Mouse (Mus musculus): ENCODE data around the gene Zfp184. TPM values are rescaled to one million over a fixed set of nuclear protein-coding genes. Genes with fewer than 3 reads are reported as not detected.
A peak's percentile ranks its signal among the peaks of the same experiment; 100 is the strongest.
"Not testable (repeated sequence)": the region's sequence is repeated elsewhere in the genome, so short reads cannot be mapped to it uniquely, and the experiment has no call there.

The Zfp184 gene
- polyA plus RNA-seq, 2 experiments = 8.3 to 12.7 TPM

DNA sequence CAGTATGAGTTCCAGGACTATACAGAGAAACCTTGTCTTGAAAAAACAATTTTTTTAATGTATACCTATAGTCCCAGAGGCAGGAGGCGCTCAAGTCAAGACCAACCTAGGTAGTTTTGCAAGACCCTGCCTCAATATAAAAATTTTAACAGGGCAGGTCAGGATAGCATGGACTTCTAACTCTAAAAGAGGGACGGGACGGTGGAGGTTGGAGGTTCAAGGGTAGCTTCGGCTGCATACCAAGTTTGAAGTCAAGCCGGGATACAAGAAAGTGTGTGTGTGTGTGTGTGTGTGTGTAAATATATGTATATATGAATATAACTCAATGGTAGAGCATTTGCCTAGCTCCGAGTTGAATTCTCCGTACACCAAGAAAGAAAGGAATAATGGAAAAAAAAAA lies 38.6 kb upstream of the Zfp184 start:
- no peaks in the 10 kb centered on the region for H3K9me3 ChIP-seq (ENCODE audit: control insufficient read depth, low read length)
- TF ChIP-seq POLR2A (IDR thresholded peaks at IDR 0.05; ENCODE audit: borderline replicate concordance, extremely low read depth, insufficient read depth, insufficient read length) = no peak
- WGBS = 45% methylated on average over 7 of the region's 7 CpGs

GRCm38 (mm10) chr13:21906946-21907806 lies 37.7 kb upstream of the Zfp184 start:
- Histone ChIP-seq H3K4me2 (replicated peaks; ENCODE audit: low read depth, low read length, severe bottlenecking) (no peak overlapping the region), H3K9me3 (ENCODE audit: control insufficient read depth, low read length) (no peaks in the 10 kb centered on the region), H3K9ac (ENCODE audit: low read depth, low read length, severe bottlenecking) (no peak overlapping the region), H3K4me3 (replicated peaks; ENCODE audit: low read length) (no peak overlapping the region), H3K27me3 (ENCODE audit: control insufficient read depth, insufficient read depth, low read length) (no peaks in the 10 kb centered on the region), H3K27ac (replicated peaks; ENCODE audit: low read depth, low read length) (no peak overlapping the region), H3K36me3 (ENCODE audit: control insufficient read depth, insufficient read depth, low read length) (no peaks in the 10 kb centered on the region), H3K4me1 (ENCODE audit: control insufficient read depth, insufficient read depth, low read length) (no peaks in the 10 kb centered on the region)
- ATAC-seq (ENCODE audit: low FRiP score, low read depth) (no peak), DNase-seq (ENCODE audit: low spot score) (no peak)
- TF ChIP-seq POLR2A (IDR thresholded peaks at IDR 0.05; ENCODE audit: borderline replicate concordance, extremely low read depth, insufficient read depth, insufficient read length) = no peak
- 20% methylated on average over 22 of the region's 22 CpGs for WGBS

More for the DNA sequence above, 38.6 kb upstream of the Zfp184 start:
- Histone ChIP-seq H3K4me1 (ENCODE audit: control insufficient read depth, insufficient read depth, low read length) (no peaks in the 10 kb centered on the region), H3K36me3 (ENCODE audit: control insufficient read depth, insufficient read depth, low read length) (no peaks in the 10 kb centered on the region), H3K4me2 (replicated peaks; ENCODE audit: low read depth, low read length, severe bottlenecking) (no peak overlapping the region), H3K4me3 (replicated peaks; ENCODE audit: low read length) (no peak overlapping the region), H3K9ac (ENCODE audit: low read depth, low read length, severe bottlenecking) (no peak overlapping the region), H3K27me3 (ENCODE audit: control insufficient read depth, insufficient read depth, low read length) (no peaks in the 10 kb centered on the region), H3K27ac (replicated peaks; ENCODE audit: low read depth, low read length) (no peak overlapping the region)
- ATAC-seq (ENCODE audit: low FRiP score, low read depth) (no peak), DNase-seq (ENCODE audit: low spot score) (no peak)

- WGBS = 28% methylated on average over 6 of the region's 6 CpGs
- H3K27me3 ChIP-seq (ENCODE audit: control insufficient read depth, insufficient read depth, low read length); H3K4me2 ChIP-seq (replicated peaks; ENCODE audit: low read depth, low read length, severe bottlenecking): not testable (repeated sequence)
Observed at GRCm38 (mm10) chr13:21907807-21908155, 37.1 kb upstream of the Zfp184 start.

DNA sequence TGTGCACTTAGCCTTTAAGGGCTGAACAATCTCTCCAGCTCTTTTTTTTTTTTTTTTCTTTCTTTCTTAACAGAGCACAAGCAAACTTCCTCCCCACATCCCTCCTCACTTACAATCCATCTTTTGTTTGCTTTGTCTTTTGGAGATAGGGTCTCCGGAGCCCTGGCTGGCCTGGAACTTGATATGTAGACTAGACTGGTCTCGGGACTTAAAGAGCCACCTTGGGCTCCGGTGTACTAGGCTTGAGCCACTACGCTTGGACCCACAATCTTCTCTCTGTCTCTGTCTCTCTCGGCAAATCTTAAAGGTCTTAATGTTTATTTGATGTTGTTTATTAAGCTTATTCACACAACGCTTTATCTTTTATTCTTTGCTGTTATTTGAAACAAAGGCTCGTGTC lies 34.2 kb upstream of the Zfp184 start:
- TF ChIP-seq POLR2A (IDR thresholded peaks at IDR 0.05; ENCODE audit: borderline replicate concordance, extremely low read depth, insufficient read depth, insufficient read length) = no peak
- no peaks in the 10 kb centered on the region for H3K9me3 ChIP-seq (ENCODE audit: control insufficient read depth, low read length)
- no peaks in the 10 kb centered on the region for H3K36me3 ChIP-seq (ENCODE audit: control insufficient read depth, insufficient read depth, low read length)
- H3K4me2 ChIP-seq (replicated peaks; ENCODE audit: low read depth, low read length, severe bottlenecking) = peak overlapping the region; percentile 30; the same call in 1 of the 2 replicates
- peak overlapping the region; percentile 1; the same call in 1 of the 2 replicates for H3K4me3 ChIP-seq (replicated peaks; ENCODE audit: low read length)
- DNase-seq (ENCODE audit: low spot score) = no peak
- 0 out of 2 replicates have a peak, but pooled peaks cover 5% of the 10 kb centered on the region for H3K27me3 ChIP-seq (ENCODE audit: control insufficient read depth, insufficient read depth, low read length)
- no peak overlapping the region for H3K9ac ChIP-seq (ENCODE audit: low read depth, low read length, severe bottlenecking)
- no peak for ATAC-seq (ENCODE audit: low FRiP score, low read depth)
- 11% methylated on average over 7 of the region's 7 CpGs for WGBS
- no peak overlapping the region for H3K27ac ChIP-seq (replicated peaks; ENCODE audit: low read depth, low read length)
- H3K4me1 ChIP-seq (ENCODE audit: control insufficient read depth, insufficient read depth, low read length) = no peaks in the 10 kb centered on the region

More at GRCm38 (mm10) chr13:21907807-21908155, 37.1 kb upstream of the Zfp184 start:
- not testable (repeated sequence) for H3K4me1 ChIP-seq (ENCODE audit: control insufficient read depth, insufficient read depth, low read length); H3K36me3 ChIP-seq (ENCODE audit: control insufficient read depth, insufficient read depth, low read length); H3K4me3 ChIP-seq (replicated peaks; ENCODE audit: low read length); ATAC-seq (ENCODE audit: low FRiP score, low read depth); DNase-seq (ENCODE audit: low spot score); H3K27ac ChIP-seq (replicated peaks; ENCODE audit: low read depth, low read length); H3K9ac ChIP-seq (ENCODE audit: low read depth, low read length, severe bottlenecking); H3K9me3 ChIP-seq (ENCODE audit: control insufficient read depth, low read length)

GRCm38 (mm10) chr13:21911147-21911546 lies 33.7 kb upstream of the Zfp184 start:
- H3K9me3 ChIP-seq (ENCODE audit: control insufficient read depth, low read length) = no peaks in the 10 kb centered on the region
- peak overlapping the region; percentile 30; the same call in 1 of the 2 replicates for H3K4me2 ChIP-seq (replicated peaks; ENCODE audit: low read depth, low read length, severe bottlenecking)
- 6% methylated on average over 17 of the region's 17 CpGs for WGBS
- H3K9ac ChIP-seq (ENCODE audit: low read depth, low read length, severe bottlenecking) = no peak overlapping the region
- H3K4me1 ChIP-seq (ENCODE audit: control insufficient read depth, insufficient read depth, low read length) = no peaks in the 10 kb centered on the region
- H3K27me3 ChIP-seq (ENCODE audit: control insufficient read depth, insufficient read depth, low read length) = peaks cover 9% of the 10 kb centered on the region; the same call in 1 of the 2 replicates
- no peaks in the 10 kb centered on the region for H3K36me3 ChIP-seq (ENCODE audit: control insufficient read depth, insufficient read depth, low read length)
- H3K4me3 ChIP-seq (replicated peaks; ENCODE audit: low read length) = peak overlapping the region; percentile 1; the same call in 1 of the 2 replicates
- ATAC-seq (ENCODE audit: low FRiP score, low read depth) (0 out of 2 replicates have a peak, but pooled peaks have one; percentile 51), DNase-seq (ENCODE audit: low spot score) (peak; percentile 70)
- no peak for TF ChIP-seq POLR2A (IDR thresholded peaks at IDR 0.05; ENCODE audit: borderline replicate concordance, extremely low read depth, insufficient read depth, insufficient read length)
- no peak overlapping the region for H3K27ac ChIP-seq (replicated peaks; ENCODE audit: low read depth, low read length)
